Mouse (Mus musculus): ENCODE results near the gene Schip1. TPM values are rescaled to one million over a fixed set of nuclear protein-coding genes. Genes with fewer than 3 reads are reported as not detected.

The Schip1 gene
- total RNA-seq, 2 experiments from 2014 or later = 105 to 129 TPM

DNA sequence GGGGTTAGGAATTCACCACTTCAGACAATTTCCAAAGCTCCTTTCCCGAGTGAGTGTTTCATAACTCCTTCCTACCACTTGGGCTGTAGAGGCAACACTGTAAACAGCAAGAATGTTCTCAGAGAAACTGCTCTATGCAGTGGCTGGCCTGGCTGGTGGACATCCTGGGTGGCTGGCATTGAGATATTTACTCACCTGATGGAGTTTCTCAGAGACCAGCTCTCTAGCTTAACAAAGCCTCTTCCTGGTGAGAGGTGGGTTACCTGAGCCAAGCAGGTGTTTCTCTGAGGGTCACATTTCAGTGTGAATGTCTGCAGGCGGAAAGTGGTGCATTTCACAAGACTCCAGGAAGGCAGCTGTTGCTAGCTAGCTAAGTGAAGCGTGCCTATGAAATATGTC, 508.6 kb downstream of the Schip1 start:
- intact Hi-C loops (cut with DNase I) = no loop called here
- DNase-seq = no peak

DNA sequence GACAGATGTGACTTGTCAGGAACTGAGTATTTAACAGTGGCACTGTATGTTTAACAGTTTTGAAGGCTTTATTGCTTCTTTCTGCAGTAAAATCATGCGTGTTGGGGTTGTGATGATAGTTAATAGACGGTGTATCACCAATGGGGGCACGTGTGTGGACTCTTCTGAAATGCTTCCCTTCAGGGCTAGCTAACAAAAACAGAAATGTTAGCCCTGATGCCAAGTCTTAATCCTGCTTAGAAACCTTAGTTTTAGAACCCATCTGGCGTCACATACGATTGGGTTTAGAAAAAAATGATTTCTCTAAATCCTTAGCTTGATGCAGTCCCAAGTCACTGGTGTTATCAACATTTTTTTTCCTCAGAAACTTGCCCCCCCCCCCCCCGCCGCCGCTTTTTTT, 509.5 kb downstream of the Schip1 start:
- no peak for DNase-seq
- intact Hi-C loops (cut with DNase I) = no loop called here

DNA sequence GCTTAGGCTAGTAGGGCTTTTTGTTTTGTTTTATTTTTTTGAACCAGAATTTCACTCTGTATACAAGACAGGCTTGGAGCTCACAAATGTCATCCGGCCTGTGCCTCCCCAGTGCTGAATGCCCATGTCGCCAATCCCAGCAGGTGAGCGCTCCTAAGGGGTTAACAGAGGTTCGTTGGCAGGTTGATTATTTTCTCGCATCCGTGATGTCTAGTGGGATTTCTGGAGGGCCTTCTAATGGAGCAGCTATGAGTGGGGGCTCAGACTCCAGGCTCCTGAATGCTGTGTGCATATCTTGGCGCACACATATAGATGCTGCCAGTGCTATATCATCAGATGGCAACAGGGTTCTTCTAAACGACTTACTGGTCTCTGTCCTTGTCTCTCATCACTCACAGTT, 510.0 kb downstream of the Schip1 start:
- intact Hi-C loops (cut with DNase I) = no loop called here
- no peak for DNase-seq

DNA sequence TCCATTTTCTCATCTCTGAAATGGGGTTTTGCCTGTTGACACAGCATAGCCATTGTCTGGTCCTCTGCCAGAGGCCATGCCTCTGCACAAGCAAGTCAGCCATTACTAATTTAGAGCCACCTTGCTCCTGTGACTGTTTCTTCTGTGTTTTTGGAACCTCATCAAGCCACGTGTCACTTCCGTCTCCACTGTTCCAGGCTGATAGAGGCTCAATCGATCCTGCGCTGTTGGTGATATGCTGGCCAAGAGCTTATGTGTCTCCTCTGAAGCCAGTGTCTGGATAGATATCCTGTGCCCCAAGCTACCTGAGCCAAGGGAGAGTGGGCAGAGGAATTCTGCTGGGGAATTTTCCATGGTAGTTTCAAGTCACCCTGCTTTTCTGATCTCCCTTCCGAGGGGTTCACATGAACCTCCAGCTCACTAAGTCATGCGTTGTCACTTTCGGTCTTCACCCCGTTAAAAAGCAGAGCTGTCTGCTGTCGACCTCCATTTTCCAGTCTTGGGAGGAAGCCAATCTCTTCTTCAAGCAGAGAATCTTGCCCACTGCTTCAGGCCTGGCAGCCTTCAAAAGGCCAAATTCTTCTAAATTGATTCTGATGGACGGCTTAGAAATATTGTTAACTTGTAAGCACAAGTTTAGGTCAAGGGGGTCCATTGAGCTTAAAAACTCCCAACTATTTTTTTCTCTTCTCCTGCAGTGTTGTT, 511.2 kb downstream of the Schip1 start:
- intact Hi-C loops (cut with DNase I) = no loop called here
- DNase-seq = no peak

DNA sequence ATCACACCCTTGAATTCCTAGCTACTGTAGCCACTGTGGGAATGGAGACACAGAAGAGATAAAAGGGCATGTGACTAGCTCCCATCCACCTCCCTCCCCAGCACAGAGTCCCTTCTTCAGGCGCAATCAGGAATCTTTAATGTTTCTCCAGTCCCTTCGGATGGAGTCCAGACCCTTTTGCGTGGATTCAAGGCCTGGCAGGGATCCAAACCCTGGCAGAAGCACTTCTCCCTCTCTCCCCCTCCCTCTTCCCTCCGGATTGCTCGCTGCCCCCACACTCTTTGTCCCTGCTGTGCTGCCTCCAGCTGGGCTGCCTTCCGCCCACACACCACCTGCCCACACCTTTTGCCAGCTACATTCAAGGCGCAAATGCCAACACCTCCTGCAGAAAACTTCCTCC, 511.8 kb downstream of the Schip1 start:
- DNase-seq = no peak
- intact Hi-C loops (cut with DNase I) = no loop called here

DNA sequence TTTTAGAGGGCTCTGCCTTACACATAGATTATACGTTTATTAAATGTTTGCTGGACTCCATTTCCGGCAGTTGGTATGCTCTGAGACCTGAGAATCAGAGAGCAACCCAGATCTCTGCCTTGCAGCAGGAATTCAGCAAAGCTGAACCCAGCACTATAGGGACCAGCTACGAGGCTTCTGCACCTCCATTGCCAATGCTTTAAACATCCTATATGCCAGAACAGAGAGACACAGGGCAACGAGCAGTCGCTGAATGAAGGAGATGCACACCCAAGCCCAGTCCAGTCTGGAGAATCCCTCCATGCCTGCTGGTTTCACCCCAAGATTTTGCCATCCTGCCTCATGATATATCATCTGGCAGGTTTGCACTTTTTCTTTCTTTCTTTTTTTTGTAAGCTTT, 512.3 kb downstream of the Schip1 start:
- intact Hi-C loops (cut with DNase I) = no loop called here
- DNase-seq = no peak

DNA sequence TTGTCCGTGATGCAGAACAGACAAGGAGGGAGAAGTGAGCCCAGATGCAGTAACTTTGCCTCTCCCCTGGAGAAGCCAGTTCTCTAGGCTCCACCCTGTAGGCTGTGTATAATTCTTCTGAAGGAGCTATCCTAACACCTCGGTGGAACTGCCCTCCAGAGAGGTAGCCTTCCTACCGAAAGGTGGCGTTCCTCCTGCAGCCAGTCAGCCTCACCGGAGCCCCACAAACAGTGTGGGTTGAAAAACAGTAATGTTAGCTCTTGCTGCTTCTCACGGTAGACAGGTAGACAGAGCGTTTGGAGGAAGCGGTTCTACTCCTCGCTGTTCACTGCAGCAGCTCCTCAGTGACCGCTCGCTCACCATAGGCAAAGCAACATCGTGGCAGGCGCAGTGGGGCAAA, 517.0 kb downstream of the Schip1 start:
- intact Hi-C loops (cut with DNase I) = no loop called here
- no peak for DNase-seq

DNA sequence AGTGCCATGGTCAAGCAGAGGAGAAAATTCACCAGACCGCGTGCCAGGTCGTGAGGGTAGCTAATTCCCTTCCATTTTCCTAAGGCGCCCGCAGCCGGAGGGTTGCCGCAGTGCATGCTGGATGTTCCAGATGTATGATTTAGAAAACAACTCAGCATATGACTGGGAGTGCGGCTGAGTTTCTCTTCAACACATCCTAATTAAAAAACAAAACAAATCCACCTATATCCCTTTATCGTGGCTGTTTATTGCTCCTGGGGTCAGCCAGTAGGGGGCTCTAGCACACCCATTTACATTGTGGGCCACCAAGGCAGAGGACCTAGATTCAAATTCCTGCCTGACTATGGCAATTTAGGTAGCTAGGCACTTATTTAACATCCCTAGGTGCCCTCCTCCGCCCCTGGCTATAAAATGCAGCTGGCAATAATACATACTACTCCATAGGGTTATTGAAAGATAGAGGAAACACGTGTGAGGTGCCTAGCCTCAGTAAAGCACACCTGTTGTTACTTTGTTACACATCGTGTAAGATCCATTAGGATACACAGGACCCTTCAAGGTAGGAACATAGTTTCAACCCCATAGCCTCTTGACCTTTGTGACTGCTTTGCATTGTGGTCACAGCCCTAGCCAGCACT, 517.6 kb downstream of the Schip1 start:
- intact Hi-C loops (cut with DNase I) = no loop called here
- DNase-seq = no peak

DNA sequence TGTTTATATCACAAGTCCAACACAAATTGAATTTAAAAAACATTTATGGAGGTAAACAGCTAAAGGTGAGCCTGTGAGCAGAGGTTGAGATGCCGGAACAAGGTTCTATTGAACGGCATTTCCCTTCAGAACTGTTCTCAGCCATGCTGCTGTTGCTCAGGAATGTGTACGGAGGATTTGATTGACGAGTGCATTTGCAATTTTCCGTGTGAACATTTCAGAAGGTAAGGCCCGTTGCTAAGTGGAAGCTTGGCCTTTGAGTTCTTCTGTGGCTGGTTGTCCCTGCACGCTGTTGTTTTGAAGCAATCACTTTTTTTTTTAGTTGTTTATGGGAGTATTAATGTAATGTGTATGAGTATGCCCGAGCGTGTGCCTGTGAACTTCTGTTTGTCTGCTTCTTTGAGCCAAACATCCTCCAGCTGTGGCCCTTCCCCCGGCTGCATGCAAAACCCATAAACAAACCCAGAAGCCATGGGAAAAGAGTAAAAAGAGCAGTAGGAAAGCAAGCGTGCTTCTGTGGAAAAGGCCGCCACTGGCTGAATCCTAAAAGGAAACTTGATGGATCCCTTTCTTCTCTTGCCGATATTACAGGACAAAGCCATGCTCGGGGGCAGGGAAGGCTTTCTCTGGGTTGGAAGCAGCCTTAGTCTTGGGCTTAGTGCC, 518.6 kb downstream of the Schip1 start:
- intact Hi-C loops (cut with DNase I) = no loop called here
- no peak for DNase-seq

DNA sequence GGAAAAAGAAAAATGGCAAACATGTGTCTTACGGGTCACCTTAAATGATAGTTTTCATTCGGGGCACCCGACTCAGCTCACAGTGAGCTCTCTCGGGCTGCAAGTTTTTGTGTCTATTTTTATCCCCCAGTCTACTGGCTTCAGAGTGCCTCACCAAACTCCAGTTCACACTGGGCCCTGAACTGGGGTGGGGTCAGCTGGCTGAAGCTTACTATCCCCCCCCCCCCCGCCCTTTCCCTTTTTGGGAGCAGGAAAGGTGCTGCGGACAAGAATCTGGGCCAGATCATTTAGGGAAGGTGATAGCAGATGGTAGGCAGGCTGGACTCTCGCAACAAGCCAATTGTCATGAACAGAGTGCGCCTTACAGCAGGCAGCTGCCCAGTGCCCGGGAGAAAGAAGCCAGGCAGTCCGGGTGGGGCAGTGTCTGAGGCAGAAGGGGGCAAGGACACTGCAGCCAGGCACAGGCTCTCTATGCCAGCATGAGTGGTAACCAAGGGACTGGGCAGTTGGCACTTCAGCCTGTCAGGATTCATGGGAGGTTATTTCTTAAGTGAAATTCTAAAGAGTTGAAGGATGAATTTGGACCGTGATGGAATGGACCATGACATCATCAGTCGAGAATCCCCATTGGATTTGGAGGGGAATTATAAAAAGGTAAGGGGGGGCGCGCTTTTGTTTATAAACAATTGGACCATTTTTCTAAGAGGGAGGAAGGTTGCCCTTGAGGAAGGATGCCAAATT, 519.3 kb downstream of the Schip1 start:
- intact Hi-C loops (cut with DNase I) = no loop called here

DNA sequence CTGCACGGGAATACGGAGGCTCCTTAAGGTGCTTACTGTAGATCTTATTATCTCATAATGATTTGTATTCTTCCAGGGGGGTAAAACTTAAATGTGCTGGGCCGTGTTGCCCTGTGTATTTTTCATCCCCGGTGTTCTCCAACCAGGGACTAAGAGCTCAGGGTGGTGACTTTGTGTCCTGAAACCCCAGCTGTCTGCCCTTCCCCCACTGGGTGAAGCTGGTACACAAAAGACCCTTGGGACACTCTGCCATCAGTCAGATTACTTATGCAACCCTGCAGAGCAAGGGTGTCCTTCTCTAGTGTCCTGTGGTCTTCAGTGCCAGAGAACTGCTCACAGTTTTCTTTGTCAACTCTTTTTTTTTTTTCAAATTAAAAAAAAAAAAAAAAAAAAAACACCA, 520.6 kb downstream of the Schip1 start:
- intact Hi-C loops (cut with DNase I) = no loop called here
- DNase-seq = peak in 1 of 2 experiments; percentile 44

More for the DNA sequence above, 519.3 kb downstream of the Schip1 start:
- DNase-seq = peak; percentile 35 to 60

DNA sequence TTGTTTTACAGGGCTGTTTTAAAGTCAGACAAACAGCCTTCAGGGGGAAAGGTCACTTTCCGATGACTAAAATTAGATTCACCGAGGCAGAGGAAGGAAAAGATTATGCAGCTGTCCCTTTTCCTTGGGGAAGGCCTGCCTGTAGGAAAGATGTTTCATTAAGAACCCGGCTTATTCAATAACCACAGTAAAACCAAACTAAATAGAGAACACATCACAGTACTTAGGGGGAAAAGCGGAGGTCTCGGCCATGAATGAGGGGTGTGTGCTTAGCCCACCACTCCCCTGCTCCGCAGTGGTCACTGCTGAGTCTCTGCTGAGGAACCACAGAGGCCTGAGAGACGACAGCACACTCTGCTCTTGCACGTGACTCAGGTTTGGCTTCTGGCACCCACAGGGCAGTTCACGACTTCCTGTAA, 522.1 kb downstream of the Schip1 start:
- no peak for DNase-seq

DNA sequence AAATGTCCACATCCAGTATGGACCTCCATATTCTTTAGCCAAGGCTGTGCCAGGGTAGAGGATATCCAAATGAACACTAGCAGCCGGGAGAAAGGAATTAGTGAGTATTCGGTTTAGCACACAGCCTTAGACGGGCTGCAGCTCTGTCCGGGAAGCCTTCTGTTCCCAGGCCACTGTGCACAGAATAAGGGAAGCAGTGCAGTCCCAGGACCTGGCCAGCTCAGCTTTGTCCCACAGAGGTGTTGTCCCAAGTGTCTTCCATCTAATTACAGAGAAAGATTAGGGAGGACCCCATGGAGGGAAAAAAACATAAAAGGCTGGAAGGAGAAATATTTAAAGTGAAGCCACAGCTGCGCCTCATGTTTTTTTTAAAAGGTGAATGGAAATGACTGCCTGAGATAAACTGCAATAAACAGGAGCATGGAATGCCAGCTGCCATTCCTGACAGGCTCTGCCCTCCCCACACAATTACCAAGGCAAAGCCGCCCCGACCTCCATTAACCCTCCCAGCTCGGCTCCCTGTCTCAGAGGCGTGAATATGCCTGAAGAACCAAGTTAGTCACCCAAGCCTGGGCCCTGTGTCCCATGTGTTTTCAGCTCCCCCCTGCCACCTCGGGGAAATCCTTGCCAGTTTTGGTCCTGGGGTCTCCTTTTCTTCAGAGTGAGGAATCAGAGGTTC, 523.1 kb downstream of the Schip1 start:
- intact Hi-C loops (cut with DNase I) = no loop called here
- no peak for DNase-seq

More for the DNA sequence above, 522.1 kb downstream of the Schip1 start:
- intact Hi-C loops (cut with DNase I) = no loop called here

DNA sequence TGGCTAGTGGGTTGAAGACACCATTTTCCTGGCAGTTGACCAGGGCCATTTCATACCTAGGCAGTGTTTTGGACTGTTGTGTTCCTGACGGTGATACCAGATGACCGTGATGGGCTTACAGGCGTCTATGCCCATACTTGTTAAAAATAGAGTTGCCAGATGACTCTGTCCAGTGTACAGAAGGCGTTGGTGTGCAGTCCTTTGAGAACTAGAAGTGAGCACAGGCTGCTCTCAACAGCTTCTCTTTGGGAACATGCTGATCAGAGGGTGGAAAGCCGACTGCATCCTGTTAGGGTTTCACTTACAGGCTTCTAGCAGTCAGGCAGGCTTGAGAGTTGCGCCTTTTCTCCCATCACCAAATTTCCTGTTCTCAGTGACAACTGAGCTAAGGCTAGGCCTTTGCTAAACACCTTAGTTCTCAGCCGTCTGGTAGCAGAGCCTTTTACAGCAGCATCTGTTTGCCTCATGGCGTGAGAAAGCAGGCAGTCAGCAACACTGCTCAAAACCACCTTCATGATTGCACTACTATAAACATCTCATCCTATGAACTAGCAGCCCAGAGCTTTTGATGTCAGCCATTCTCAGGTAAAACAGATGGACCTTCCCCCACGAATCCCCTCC, 524.7 kb downstream of the Schip1 start:
- peak in 1 of 2 experiments; percentile 25 for DNase-seq
- intact Hi-C loops (cut with DNase I) = no loop called here

DNA sequence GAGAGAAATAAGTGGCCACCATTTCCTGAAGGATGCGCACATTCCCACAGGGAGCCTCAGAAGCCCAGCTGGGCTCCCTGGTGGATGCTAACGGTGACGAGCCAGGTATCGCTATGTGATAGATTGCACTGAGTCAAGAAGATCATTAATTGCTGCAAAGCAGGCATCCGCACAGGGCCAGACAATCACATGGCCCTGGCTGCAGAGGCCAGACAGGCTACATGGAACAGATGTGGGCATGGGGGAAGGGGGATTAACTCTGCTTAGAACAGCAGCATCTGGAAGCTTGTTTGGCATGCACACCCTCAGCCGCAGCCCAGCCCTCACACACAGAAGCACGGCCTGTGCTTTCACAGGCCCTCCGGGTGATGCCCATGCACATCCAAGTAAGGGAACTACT, 525.8 kb downstream of the Schip1 start:
- intact Hi-C loops (cut with DNase I) = no loop called here
- DNase-seq = no peak

DNA sequence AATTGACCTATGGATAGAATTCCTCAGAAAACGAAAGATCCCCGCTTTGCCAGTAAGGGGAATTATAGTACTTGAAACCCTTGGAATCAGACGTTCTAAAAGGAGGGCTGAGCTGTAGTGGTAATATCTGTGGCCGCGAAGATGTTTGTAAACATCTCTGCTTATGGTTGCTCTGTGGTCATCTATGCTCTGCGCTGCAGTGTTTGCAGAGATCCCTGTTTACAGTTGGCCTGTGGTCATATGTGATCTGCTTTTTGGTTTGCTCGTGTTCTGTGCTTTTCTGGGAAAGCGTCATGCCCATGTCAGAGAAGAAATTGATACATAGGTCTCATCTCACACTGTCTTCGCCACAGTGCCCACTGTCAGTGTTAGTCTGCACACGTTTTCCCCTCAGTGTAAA, 528.0 kb downstream of the Schip1 start:
- DNase-seq = no peak
- intact Hi-C loops (cut with DNase I) = no loop called here

DNA sequence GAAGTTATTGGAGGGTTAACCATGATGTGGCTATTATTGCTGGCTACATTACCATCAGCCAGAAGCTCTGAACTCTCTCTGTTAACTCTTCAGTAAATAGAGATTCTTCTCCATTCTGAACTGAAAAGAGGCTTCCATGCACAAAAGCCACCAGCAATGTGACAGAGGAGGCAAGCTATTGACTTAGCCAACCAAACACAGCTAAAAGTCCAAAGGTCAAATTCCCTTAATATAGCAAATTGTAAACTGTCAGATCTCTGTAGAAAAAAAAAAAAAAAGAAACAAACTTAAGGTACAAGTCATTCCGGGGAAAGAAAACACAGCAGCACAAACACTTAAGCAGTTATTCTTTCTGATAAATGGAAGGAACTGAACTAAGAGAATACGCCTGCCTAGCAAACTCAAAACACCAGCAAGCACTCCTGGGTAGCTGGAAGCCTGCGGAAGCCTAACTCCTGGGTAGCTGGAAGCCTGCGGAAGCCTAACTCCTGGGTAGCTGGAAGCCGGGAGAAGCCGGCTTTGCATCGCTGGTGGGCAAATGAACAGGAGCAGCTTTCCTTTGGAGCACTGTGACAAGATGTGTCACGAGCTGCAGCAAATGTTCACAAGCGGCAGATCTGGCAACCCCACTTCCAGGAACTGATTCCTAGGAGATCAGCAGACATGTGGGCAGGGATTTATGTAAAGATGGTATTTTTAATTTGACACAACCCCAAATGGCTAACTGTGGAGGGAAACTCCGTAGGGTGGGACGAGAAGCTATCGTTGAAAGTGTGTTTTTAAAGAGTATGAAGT, 528.7 kb downstream of the Schip1 start:
- intact Hi-C loops (cut with DNase I) = no loop called here
- DNase-seq = no peak

DNA sequence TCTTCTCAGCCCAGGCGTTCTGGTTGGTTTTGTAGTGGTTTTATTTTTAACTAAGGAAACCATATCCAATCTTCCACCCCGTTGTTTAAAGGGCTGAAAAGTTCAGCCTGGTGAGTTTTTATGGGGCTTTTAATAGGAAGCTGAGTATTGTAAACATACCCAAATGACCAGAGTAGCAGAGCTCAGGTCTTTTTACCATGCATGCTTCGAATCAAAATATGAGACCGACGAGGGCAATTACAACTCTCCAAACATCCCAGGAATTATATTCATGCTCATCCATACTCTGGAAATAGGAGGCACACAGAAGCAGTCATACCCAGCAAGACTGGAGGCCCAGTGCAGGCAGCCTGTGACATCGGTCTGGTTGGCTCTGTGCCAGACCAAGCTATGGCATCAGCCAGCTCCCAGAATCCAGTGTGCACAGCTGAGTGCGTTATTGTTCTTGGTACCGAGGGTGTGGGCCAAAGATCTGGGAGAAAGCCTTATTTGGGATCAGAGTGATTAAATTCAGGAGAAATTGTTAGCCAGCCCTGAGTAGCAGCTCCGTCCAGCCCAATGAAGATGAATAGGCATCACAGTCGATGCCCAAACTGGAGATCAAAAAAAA, 530.8 kb downstream of the Schip1 start:
- no peak for DNase-seq
- intact Hi-C loops (cut with DNase I) = no loop called here

DNA sequence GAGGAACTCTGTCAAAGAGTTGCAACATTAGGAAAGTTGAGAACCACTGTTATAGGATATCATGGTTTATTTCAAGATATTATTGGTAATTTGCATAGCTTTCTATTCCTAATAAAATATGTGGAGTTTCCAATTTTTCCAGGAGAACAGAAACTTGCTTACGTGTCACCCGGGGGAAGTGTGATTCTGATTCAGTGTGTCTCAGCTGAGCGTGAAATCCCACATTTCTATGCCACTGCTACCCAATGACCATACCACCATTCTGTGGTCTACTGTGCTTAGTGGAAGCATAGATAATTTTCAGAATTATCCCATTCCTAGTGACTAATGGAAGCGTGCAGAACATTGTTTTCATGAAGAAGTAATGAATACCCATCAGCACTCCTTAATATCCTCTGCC, 532.3 kb downstream of the Schip1 start:
- DNase-seq = no peak
- intact Hi-C loops (cut with DNase I) = no loop called here

Measured in gastrocnemius, postnatal 36 days (tissue).